Mouse (Mus musculus) midbrain, embryonic 14.5 days (tissue): ENCODE measurements around the gene Jak3. TPM values are rescaled to one million over a fixed set of nuclear protein-coding genes. Genes with fewer than 3 reads are reported as not detected.

Source experiments
- ATAC-seq: fragments of 200-750 bp; cut with Nextera tagmentation; 2 replicates; pipeline ENCODE4 v1.8.0; 2017; ENCODE audit warnings: moderate number of reproducible peaks, moderate library complexity; ENCODE audit not compliant: low FRiP score, low TSS enrichment
- DNase-seq: peaks from one replicate; pipeline ENCODE4 v3.0.0-alpha.2; 2015
- H3K27ac ChIP-seq: fragments of 300-500 bp; sonication (generic); replicated peaks from 2 replicates; pipeline ENCODE4 v1.5.1; 2014; ENCODE audit warnings: mild to moderate bottlenecking, low read depth, low read length, moderate library complexity
- H3K27me3 ChIP-seq: fragments of 300-500 bp; sonication (generic); 2 replicates; pipeline ENCODE4 v1.6.1; 2014; ENCODE audit warnings: low read length, control low read depth, mixed read lengths; ENCODE audit not compliant: control insufficient read depth, insufficient read depth
- H3K36me3 ChIP-seq: fragments of 300-500 bp; sonication (generic); 2 replicates; pipeline ENCODE4 v1.6.1; 2014; ENCODE audit warnings: low read length, control low read depth; ENCODE audit not compliant: control insufficient read depth, insufficient read depth
- H3K4me1 ChIP-seq: fragments of 300-500 bp; sonication (generic); 2 replicates; pipeline ENCODE4 v1.6.1; 2014; ENCODE audit warnings: mild to moderate bottlenecking, antibody characterized with exemption, low read length, control low read depth; ENCODE audit not compliant: control insufficient read depth, insufficient read depth
- H3K4me2 ChIP-seq: fragments of 300-500 bp; sonication (generic); 2 replicates; pipeline ENCODE4 v1.6.1; 2014; ENCODE audit warnings: mild to moderate bottlenecking, low read length, moderate library complexity
- H3K4me3 ChIP-seq: fragments of 300-500 bp; sonication (generic); replicated peaks from 2 replicates; pipeline ENCODE4 v1.5.1; 2014; ENCODE audit warnings: low read depth, low read length
- H3K9ac ChIP-seq: fragments of 300-500 bp; sonication (generic); replicated peaks from 2 replicates; pipeline ENCODE4 v1.6.1; 2014; ENCODE audit warnings: mild to moderate bottlenecking, low read length, moderate library complexity
- H3K9me3 ChIP-seq: fragments of 300-500 bp; sonication (generic); 2 replicates; pipeline ENCODE4 v1.6.1; 2016; ENCODE audit warnings: low read length, control low read depth, mixed read lengths; ENCODE audit not compliant: control insufficient read depth
- WGBS: fragments of 180-500 bp; shearing (Covaris S2); extraction: QIAGEN DNeasy Blood & Tissue Kit; methylation state at CpG from one replicate; pipeline ENCODE4 v1.1.7; 2014; 5-methylcytosine and 5-hydroxymethylcytosine counted together
- polyA plus RNA-seq: library from polyadenylated mRNA; unstranded; fragments of >200 nt; fragmentation: Nextera tagmentation; extraction: Ambion mirVana; gene quantifications from 2 replicates; pipeline ENCODE4 v1.2.1, GENCODE M21; 2014

The Jak3 gene
- polyA plus RNA-seq, 1 experiment from 2014 or later: 3.6 TPM

DNA sequence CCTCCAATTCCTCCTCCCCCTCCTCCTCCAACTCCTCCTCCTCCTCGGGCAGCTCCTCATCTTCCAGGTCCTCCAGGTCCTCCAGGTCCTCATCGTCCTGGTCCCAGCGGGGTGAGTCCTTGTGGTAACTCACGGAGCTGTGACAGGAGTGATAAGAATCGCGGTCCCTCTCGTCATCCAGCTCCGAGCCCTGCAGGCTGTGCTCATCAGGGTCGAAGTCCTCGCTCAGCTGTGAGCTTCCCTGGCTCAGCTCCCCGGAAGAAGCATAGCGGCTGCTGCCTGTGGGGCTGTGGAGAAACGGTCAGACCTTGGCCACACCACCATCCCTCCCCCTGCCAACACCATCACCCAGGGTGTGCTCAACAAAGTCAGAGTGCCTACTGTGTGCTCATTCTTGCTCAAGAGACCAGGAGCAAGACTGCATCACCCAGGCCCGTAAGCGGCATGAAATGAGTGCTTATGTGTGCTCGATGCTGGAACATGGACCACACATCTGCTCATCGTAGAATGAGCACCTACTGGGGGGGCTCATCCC is 17.5 kb upstream of the Jak3 start:
- no peak overlapping the region for H3K4me2 ChIP-seq
- H3K9ac ChIP-seq: no peak overlapping the region
- no peak overlapping the region for H3K27ac ChIP-seq
- WGBS: 26% methylated on average over 17 of the region's 17 CpGs
- no peak overlapping the region for H3K4me3 ChIP-seq
- peaks cover 38% of the 10 kb centered on the region for H3K27me3 ChIP-seq
- DNase-seq: no peak
- H3K36me3 ChIP-seq: peaks cover 47% of the 10 kb centered on the region
- ATAC-seq: no peak
- no peaks in the 10 kb centered on the region for H3K4me1 ChIP-seq
- H3K9me3 ChIP-seq: no peaks in the 10 kb centered on the region

DNA sequence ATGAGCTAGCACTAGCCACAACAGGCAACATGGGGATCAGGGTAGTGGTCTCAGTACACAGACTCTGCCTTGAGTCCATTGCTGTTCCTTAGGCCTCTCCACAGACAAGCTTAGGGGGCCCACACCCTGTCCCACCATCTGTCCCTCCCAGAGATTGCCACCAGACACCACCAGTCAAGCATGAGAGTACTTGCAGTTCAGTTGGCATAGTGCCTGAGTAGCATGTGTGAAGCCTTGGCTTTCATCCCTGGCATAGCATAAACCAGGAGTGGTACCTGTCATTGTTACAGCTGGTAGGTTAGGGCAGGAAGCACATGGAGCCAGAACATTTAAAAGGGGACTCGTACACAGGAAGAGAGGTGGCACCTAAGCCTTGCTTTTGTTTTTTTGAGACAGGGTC is 16.3 kb upstream of the Jak3 start:
- Histone ChIP-seq H3K27ac (no peak overlapping the region), H3K4me2 (no peak overlapping the region), H3K4me1 (no peaks in the 10 kb centered on the region), H3K36me3 (peaks cover 55% of the 10 kb centered on the region), H3K27me3 (peaks cover 38% of the 10 kb centered on the region), H3K9me3 (no peaks in the 10 kb centered on the region), H3K9ac (no peak overlapping the region), H3K4me3 (no peak overlapping the region)
- WGBS: 69% methylated on average over 1 of the region's 1 CpGs
- no peak for ATAC-seq
- DNase-seq: no peak

DNA sequence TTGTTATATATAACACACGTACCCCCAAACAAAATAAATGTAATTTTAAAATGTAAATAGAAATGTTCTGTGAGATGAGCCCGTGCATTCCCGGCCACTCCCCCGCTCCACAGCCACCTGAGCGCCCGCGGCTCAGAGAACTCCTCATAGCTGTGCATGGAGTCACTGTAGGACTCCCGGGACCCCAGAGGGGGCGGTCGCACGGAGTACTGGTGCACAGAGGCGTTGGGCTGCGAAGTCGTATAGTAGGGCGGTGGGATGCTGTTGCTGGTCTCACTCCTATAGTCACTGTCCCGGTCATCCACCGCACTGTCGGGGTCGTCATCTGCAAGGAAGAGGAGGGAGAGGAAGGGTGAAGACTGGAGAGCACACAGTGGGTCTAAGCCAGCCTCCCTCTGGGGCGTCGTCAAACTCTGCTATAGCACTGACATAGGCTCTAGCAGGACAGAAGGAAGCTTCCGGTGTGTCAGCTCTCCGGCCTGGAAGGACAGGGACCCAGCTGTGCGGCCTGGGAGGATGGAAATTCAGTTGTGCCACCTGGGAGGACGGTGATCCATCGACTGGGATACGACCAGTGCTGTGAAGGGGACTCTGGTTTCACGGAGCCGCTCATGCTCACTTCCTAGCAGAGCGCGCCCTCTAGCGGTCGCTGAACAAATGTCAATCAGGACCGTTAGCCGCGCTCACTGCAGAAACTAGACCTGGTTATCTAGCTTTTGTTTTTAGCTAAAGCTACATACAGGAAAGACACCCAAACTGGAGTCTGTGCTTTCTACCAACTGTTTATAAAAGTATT is 15.6 kb upstream of the Jak3 start:
- 0 out of 2 replicates have a peak, but pooled peaks cover 4% of the 10 kb centered on the region for H3K4me1 ChIP-seq
- H3K4me3 ChIP-seq: no peak overlapping the region
- H3K27me3 ChIP-seq: peaks cover 33% of the 10 kb centered on the region
- no peak overlapping the region for H3K9ac ChIP-seq
- DNase-seq: peak; percentile 96
- H3K27ac ChIP-seq: no peak overlapping the region
- no peaks in the 10 kb centered on the region for H3K9me3 ChIP-seq
- peak; percentile 62 for ATAC-seq
- WGBS: 6% methylated on average over 36 of the region's 36 CpGs
- H3K36me3 ChIP-seq: peaks cover 52% of the 10 kb centered on the region
- H3K4me2 ChIP-seq: no peak overlapping the region

DNA sequence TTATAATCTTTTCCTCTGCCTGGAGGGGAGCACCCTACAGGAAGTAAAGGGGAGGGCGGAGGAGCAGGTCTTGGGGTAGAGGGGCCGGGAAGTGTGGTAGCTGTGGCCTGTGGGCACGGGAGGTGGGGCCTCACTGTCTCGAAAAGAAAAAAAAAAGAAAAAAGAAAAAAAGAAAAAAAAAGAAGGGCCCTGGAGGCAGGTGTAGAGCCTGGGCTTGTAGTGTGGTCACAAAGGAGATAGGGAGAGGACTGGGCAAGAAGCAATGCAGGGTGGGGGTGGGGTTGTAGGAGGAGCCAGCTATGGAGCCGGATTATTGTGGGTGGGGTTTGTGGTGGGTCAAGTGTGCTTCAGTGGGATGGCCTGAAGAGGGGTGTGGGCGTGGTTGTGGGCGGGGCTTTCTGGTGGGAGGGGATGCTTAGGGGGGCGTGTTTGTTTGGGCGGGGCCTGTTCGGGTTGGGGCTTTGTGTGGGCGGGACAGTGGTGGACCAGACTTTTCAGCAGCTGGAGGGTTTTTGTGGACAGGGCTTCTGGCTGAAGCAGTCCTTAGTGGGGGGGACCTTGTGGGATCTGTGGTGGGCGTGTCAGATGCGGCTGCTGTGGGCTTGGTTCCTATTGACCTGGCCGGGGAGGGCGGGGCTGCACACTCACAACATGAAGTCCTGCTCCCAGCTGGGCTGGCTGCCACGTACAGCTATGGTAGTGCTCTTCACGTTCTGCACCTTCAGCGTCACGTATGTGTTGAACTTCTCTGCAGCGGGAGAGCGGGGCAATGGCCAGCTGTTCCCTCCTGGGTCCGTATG is 10.6 kb upstream of the Jak3 start:
- peaks cover 31% of the 10 kb centered on the region for H3K36me3 ChIP-seq
- no peak overlapping the region for H3K27ac ChIP-seq
- peaks cover 4% of the 10 kb centered on the region; the same call in 1 of the 2 replicates for H3K27me3 ChIP-seq
- no peak overlapping the region for H3K9ac ChIP-seq
- H3K9me3 ChIP-seq: no peaks in the 10 kb centered on the region
- no peak overlapping the region for H3K4me3 ChIP-seq
- H3K4me2 ChIP-seq: peak overlapping the region; percentile 23
- 6% methylated on average over 22 of the region's 22 CpGs for WGBS
- ATAC-seq: peak; percentile 10; the same call in 1 of the 2 replicates
- H3K4me1 ChIP-seq: peaks cover 41% of the 10 kb centered on the region
- peak; percentile 71 for DNase-seq

DNA sequence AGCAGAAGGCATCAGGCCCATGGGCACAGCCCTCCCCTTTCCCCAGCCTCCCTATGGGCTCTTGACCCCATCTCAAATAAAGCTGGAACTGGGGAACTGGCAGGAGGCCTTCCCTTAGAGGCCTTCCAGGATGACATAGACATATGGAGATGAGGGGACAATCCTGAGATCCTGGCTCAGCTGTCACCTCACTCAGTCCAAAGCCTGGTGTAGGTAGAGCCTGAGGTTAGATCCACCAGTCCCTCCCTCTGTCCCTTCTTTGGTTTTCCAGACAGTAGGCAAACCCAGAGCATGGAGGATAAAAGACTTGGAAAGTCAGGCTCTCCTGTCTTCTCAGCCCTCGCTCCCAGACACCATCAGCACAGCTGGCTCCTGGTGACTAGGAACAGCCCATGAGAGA is 9.2 kb upstream of the Jak3 start:
- Histone ChIP-seq H3K4me2 (peak overlapping the region; percentile 43), H3K27ac (peak overlapping the region; percentile 66), H3K4me1 (peaks cover 41% of the 10 kb centered on the region), H3K27me3 (peaks cover 4% of the 10 kb centered on the region; the same call in 1 of the 2 replicates), H3K36me3 (peaks cover 25% of the 10 kb centered on the region), H3K9ac (peak overlapping the region; percentile 55; the same call in 1 of the 2 replicates), H3K4me3 (no peak overlapping the region), H3K9me3 (no peaks in the 10 kb centered on the region)
- WGBS: 19% methylated on average over 1 of the region's 1 CpGs
- no peak for DNase-seq
- ATAC-seq: no peak

DNA sequence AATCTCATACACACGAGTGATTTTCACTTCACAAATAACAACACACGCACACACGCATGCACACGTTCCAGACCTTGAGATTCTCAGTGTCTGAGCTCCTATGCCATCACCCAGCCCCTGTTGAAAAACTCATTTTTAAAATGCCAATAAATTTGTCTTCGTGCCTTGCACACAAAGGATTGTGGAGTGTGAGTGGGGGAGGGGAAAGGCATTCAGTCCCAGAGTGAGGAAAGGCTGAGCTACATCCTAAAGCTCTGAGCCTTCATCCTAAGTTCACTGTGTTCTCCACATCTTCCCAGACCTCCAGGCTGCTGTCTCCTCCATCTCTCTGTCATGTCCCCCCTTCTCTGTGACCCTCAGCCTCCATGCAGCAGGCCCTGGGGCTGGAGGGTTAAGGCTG is 8.8 kb upstream of the Jak3 start:
- 34% methylated on average over 5 of the region's 5 CpGs for WGBS
- ATAC-seq: no peak
- no peak overlapping the region for H3K4me3 ChIP-seq
- peak; percentile 68 for DNase-seq
- peak overlapping the region; percentile 43 for H3K4me2 ChIP-seq
- peaks cover 21% of the 10 kb centered on the region for H3K36me3 ChIP-seq
- H3K9me3 ChIP-seq: no peaks in the 10 kb centered on the region
- peaks cover 4% of the 10 kb centered on the region; the same call in 1 of the 2 replicates for H3K27me3 ChIP-seq
- H3K4me1 ChIP-seq: peaks cover 44% of the 10 kb centered on the region
- peak overlapping the region; percentile 66 for H3K27ac ChIP-seq
- peak overlapping the region; percentile 55 for H3K9ac ChIP-seq

DNA sequence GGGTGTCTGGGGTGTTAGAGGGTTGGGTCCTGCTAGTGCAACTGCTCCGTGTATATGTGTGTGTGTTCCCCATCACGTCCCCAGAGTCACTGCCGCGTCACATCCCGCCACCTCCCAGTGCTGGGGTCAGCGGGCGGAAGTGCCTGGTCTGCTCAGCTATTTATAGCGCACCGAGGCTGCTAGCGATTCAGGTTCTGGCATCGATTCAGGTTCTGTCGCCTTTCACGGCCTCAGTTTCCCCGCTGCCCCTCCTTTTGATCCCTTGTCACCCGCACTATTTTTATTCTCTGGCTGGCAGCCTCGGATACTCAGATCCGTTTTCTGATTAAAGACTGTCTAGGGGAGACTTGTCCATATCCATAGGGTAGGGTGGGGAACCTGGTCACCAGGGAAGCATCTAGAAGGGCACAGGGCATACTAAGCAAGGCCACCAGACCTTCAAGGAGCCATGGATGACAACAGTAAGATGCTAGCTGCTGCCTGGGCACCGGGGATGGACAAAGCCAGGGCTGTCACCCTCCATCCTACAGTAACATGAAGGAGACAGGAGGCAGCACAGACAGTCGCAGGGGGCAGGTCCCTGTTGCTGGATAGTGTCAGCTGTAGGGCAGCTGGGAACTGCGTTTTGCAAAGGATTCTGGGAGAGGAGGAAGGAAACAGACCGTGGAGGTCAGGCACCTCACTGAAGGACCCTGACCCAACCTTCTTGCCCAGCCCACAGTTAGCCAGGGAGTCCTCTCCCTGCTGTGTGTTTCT is 7.7 kb upstream of the Jak3 start:
- peak; percentile 49 for DNase-seq
- H3K27ac ChIP-seq: 0 out of 2 replicates have a peak overlapping the region, but pooled peaks have one; percentile 41
- H3K4me1 ChIP-seq: peaks cover 44% of the 10 kb centered on the region
- peak overlapping the region; percentile 55; the same call in 1 of the 2 replicates for H3K9ac ChIP-seq
- no peak overlapping the region for H3K4me3 ChIP-seq
- peak overlapping the region; percentile 43 for H3K4me2 ChIP-seq
- no peaks in the 10 kb centered on the region for H3K9me3 ChIP-seq
- 5% methylated on average over 21 of the region's 21 CpGs for WGBS
- peaks cover 4% of the 10 kb centered on the region; the same call in 1 of the 2 replicates for H3K27me3 ChIP-seq
- peaks cover 9% of the 10 kb centered on the region for H3K36me3 ChIP-seq
- ATAC-seq: no peak

DNA sequence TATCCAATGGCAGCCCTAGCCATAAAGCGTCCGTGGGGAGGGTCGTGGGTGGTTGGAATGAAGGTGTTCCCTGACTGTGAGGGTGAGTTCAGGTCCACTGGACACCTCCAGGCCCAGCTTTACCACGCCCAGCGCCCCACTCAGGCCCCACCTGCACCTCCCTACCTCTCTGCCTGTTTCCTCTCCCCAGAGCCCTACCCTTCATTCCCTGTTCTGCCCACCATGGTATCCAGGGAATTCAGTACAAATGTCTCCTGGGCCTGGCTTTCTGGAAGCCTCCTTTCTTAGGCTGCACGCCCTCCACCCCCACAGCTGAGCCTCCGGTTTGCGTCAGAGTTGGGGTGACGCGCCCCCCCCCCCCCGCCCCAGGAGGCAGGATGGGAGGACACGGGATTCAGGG is 5.9 kb upstream of the Jak3 start:
- Histone ChIP-seq H3K9ac (peak overlapping the region; percentile 81), H3K4me2 (peak overlapping the region; percentile 86), H3K27me3 (peaks cover 6% of the 10 kb centered on the region; the same call in 1 of the 2 replicates), H3K9me3 (no peaks in the 10 kb centered on the region), H3K4me1 (peaks cover 42% of the 10 kb centered on the region), H3K4me3 (peak overlapping the region; percentile 86), H3K27ac (peak overlapping the region; percentile 93), H3K36me3 (no peaks in the 10 kb centered on the region)
- ATAC-seq (peak; percentile 11; the same call in 1 of the 2 replicates), DNase-seq (no peak)
- 11% methylated on average over 12 of the region's 12 CpGs for WGBS
